Mouse (Mus musculus): ENCODE results near the gene St3gal2.

GRCm38 (mm10) chr8:110888860-110889259 is 30.9 kb upstream of the St3gal2 start:
- TF ChIP-seq CTCF (IDR thresholded peaks at IDR 0.05; ENCODE audit: borderline replicate concordance, insufficient read depth, low read length) (no peak), POLR2A (IDR thresholded peaks at IDR 0.05; ENCODE audit: low read depth, low read length) (no peak)
